Mouse (Mus musculus): ENCODE measurements around the gene Eif6.
A peak's percentile ranks its signal among the peaks of the same experiment; 100 is the strongest.
"Not testable (repeated sequence)": the region's sequence is repeated elsewhere in the genome, so short reads cannot be mapped to it uniquely, and the experiment has no call there.

Eif6 gene

GRCm38 (mm10) chr2:155826630-155827424 is at the start of gene Eif6:
Eif6 (minus strand) TSS chr2:155826925.
- peak; percentile 75 to 80 for DNase-seq

- no peak for DNase-seq
Measured at GRCm38 (mm10) chr2:155873636-155874035, 46.9 kb upstream of the Eif6 start.

GRCm38 (mm10) chr2:155872930-155873507 is 46.3 kb upstream of the Eif6 start:
- no peak for DNase-seq

- DNase-seq, result no peak
Measured at GRCm38 (mm10) chr2:155872486-155872885, 45.8 kb upstream of the Eif6 start.

GRCm38 (mm10) chr2:155869772-155870171 is 43.0 kb upstream of the Eif6 start:
- no peak for DNase-seq

- DNase-seq, result no peak
Measured at GRCm38 (mm10) chr2:155868320-155868719, 41.6 kb upstream of the Eif6 start.

- DNase-seq, result no peak
Measured at GRCm38 (mm10) chr2:155863301-155863867, 36.7 kb upstream of the Eif6 start.

- DNase-seq, result no peak
Measured at GRCm38 (mm10) chr2:155862573-155863300, 36.0 kb upstream of the Eif6 start.

- no peak for DNase-seq
Measured at GRCm38 (mm10) chr2:155861581-155861980, 34.9 kb upstream of the Eif6 start.

- no peak for DNase-seq
Measured at GRCm38 (mm10) chr2:155860102-155860501, 33.4 kb upstream of the Eif6 start.

- no peak for DNase-seq
Measured at GRCm38 (mm10) chr2:155852536-155852935, 25.8 kb upstream of the Eif6 start.

GRCm38 (mm10) chr2:155850120-155850519 is 23.4 kb upstream of the Eif6 start:
- DNase-seq, result no peak

- no peak for DNase-seq
Measured at GRCm38 (mm10) chr2:155849464-155849863, 22.7 kb upstream of the Eif6 start.

GRCm38 (mm10) chr2:155848291-155848690 is 21.6 kb upstream of the Eif6 start:
- peak; percentile 38 to 48 for DNase-seq

- no peak for DNase-seq
Measured at GRCm38 (mm10) chr2:155846930-155847329, 20.2 kb upstream of the Eif6 start.

- no peak for DNase-seq
Measured at GRCm38 (mm10) chr2:155838961-155839360, 12.2 kb upstream of the Eif6 start.

GRCm38 (mm10) chr2:155837961-155838360 is 11.2 kb upstream of the Eif6 start:
- no peak for DNase-seq

- DNase-seq, result no peak
Measured at GRCm38 (mm10) chr2:155834732-155835131, 8.0 kb upstream of the Eif6 start, which contains the start of gene Fam83c. Fam83c (minus strand) TSS chr2:155834854.

GRCm38 (mm10) chr2:155832087-155832486 is 5.4 kb upstream of the Eif6 start:
- DNase-seq, result not testable (repeated sequence)

- DNase-seq, result no peak
Measured at GRCm38 (mm10) chr2:155831302-155831701, 4.6 kb upstream of the Eif6 start.

- DNase-seq, result no peak
Measured at GRCm38 (mm10) chr2:155830841-155831240, 4.1 kb upstream of the Eif6 start.

GRCm38 (mm10) chr2:155825904-155826629 is 658 bp downstream of the Eif6 start:
- DNase-seq, result no peak

GRCm38 (mm10) chr2:155823722-155824121 is 3.0 kb downstream of the Eif6 start:
- no peak for DNase-seq

Measured in thymus, adult 18-20 months (tissue).